Mouse (Mus musculus) lung, adult 2 months (tissue): ENCODE measurements around the gene Abcc9.

ENCODE experiments used
- CTCF ChIP-seq: fragments of 200-500 bp; IDR thresholded peaks from 2 replicates; pipeline ENCODE4 v1.5.1; 2011; ENCODE audit warnings: mild to moderate bottlenecking, low read length, control low read depth; ENCODE audit not compliant: insufficient read depth
- POLR2A ChIP-seq: fragments of 200-500 bp; IDR thresholded peaks from 2 replicates; pipeline ENCODE4 v1.6.1; 2011; ENCODE audit warnings: low read depth, mild to moderate bottlenecking, control low read depth, low read length, borderline replicate concordance; ENCODE audit errors: extremely low read depth

- no peak for TF ChIP-seq CTCF
- no peak for TF ChIP-seq POLR2A
Observed at GRCm38 (mm10) chr6:142543648-142544047, 158.5 kb downstream of the Abcc9 start.
